Mouse (Mus musculus) monocyte, adult 59 days (primary cell): ENCODE data around the gene C530025M09Rik. TPM values are rescaled to one million over a fixed set of nuclear protein-coding genes. Genes with fewer than 3 reads are reported as not detected.

Experiments used
- total RNA-seq, 2 experiments: library from RNA; stranded (reverse); gene quantifications; one replicate each; pipeline ENCODE4 v1.2.4; 2023

C530025M09Rik gene
- total RNA-seq = not detected

GRCm38 (mm10) chr2:149830536-149831458, at the start of gene C530025M09Rik:
Gene C530025M09Rik (minus strand): TSS chr2:149831213.

GRCm38 (mm10) chr2:149828911-149829310, 2.1 kb downstream of the C530025M09Rik start, which contains the start of gene Syndig1:
Gene Syndig1 (plus strand): TSS chr2:149829211.

Other genes starting within 250 kb of the C530025M09Rik start
- not detected for gene Syndig1, start 2.0 kb downstream of the C530025M09Rik start, total RNA-seq